Mouse (Mus musculus): Measurements from ENCODE around the gene Cask. TPM values are rescaled to one million over a fixed set of nuclear protein-coding genes. Genes with fewer than 3 reads are reported as not detected.

Cask gene
- polyA plus RNA-seq, 1 experiment from 2014 or later = 15.0 TPM

DNA sequence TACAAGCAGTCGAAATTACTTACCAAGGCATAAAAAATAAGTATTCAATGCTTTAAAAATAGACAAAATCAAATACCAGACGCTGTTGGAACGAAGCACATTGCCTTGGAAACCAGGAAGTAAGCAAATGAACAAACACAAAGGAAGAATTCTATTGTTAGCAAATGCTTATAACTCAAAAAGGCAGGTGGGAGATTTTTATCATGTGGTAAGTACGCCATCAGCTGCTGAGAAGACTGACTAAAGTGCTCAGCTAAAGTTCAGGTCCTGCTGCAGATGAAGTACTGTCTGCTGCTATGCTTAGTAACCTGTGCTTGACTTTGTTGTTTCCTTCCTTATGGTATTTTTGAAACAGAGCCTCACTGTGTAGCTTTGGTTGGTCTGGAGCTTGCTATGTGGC is 232.7 kb downstream of the Cask start:
- H3K36me3 ChIP-seq = no peaks in the 10 kb centered on the region; the same call in 1 of the 2 replicates
- ATAC-seq (ENCODE audit: insufficient number of reproducible peaks, insufficient read depth, low FRiP score, low TSS enrichment) = no peak
- no peaks in the 10 kb centered on the region for H3K4me1 ChIP-seq
- WGBS = 80% methylated on average over 4 of the region's 4 CpGs
- no peak overlapping the region for H3K9ac ChIP-seq
- no peak overlapping the region for H3K4me3 ChIP-seq
- no peaks in the 10 kb centered on the region for H3K9me3 ChIP-seq
- no peak overlapping the region for H3K27ac ChIP-seq
- H3K27me3 ChIP-seq = no peaks in the 10 kb centered on the region
- H3K4me2 ChIP-seq (replicated peaks) = no peak overlapping the region

DNA sequence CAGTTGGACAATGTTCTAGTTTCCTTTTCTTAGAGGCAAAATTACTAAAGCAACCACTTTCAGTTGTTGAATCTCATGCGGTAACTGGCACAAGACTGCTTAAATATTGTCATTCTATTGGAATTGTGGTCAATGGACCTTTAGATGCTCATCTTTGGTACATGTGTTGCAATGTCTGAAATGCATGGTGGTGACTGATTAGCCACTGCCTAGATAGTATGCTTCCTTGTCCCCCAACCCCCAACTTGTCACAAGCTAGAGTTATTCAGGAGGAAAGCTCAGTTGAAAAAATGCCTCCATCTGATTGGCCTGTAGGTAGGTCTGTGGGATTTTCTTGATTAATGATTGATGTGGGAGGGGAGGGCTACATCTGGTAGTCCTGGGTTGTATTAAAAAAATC is 233.9 kb downstream of the Cask start:
- Histone ChIP-seq H3K9ac (no peak overlapping the region), H3K4me2 (replicated peaks) (no peak overlapping the region), H3K27ac (no peak overlapping the region), H3K27me3 (no peaks in the 10 kb centered on the region), H3K9me3 (no peaks in the 10 kb centered on the region), H3K36me3 (no peaks in the 10 kb centered on the region; the same call in 1 of the 2 replicates), H3K4me3 (no peak overlapping the region), H3K4me1 (no peaks in the 10 kb centered on the region)
- WGBS = 96% methylated on average over 1 of the region's 1 CpGs
- ATAC-seq (ENCODE audit: insufficient number of reproducible peaks, insufficient read depth, low FRiP score, low TSS enrichment) = no peak

DNA sequence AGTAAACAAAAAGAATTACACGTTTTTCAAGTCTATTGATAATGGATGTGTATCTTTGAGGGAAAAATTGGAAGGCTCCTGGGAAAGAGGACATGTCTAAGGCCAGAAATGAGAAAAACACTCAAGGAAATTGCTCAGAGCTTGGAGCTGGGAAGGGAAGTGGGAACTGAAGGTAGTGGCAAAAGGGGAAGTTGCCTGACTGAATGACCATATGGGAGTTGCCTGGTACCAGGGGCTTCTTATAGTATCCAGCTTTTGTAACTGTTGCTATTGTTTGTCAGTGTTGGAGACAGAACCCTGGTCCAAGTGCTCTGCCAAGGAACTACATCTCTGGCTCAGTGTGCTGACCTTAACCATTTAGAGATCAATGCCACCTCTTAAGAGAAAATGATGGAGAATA is 234.4 kb downstream of the Cask start:
- no peaks in the 10 kb centered on the region for H3K27me3 ChIP-seq
- ATAC-seq (ENCODE audit: insufficient number of reproducible peaks, insufficient read depth, low FRiP score, low TSS enrichment) = no peak
- WGBS = 53% methylated on average over 1 of the region's 1 CpGs

DNA sequence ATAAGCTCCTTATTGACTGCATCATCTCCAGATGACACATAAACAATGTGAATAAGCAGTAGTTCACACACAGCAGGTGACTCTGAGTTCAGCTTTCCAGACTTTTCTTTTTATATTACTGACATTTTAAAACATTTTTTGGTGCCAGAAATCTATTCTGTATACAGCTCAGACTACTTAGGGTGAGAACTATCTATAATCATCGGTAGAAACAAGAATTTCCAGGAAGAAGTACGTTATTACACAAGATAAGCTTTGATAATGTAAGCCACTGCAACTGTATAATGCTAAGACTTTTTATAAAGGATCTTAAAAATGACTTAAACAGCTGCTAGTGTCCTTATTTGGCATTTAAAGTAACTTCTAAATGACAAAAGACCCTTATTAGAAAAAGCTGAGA is 239.1 kb downstream of the Cask start:
- H3K27me3 ChIP-seq = no peaks in the 10 kb centered on the region
- no peak overlapping the region for H3K4me3 ChIP-seq
- H3K9ac ChIP-seq = no peak overlapping the region
- H3K27ac ChIP-seq = no peak overlapping the region
- no peak overlapping the region for H3K4me2 ChIP-seq (replicated peaks)
- no peaks in the 10 kb centered on the region for H3K36me3 ChIP-seq
- H3K4me1 ChIP-seq = no peaks in the 10 kb centered on the region
- no peaks in the 10 kb centered on the region for H3K9me3 ChIP-seq
- 77% methylated on average over 2 of the region's 2 CpGs for WGBS
- no peak for ATAC-seq (ENCODE audit: insufficient number of reproducible peaks, insufficient read depth, low FRiP score, low TSS enrichment)

More for the DNA sequence above, 234.4 kb downstream of the Cask start:
- Histone ChIP-seq H3K36me3 (no peaks in the 10 kb centered on the region; the same call in 1 of the 2 replicates), H3K27ac (no peak overlapping the region), H3K9ac (no peak overlapping the region), H3K9me3 (no peaks in the 10 kb centered on the region), H3K4me2 (replicated peaks) (no peak overlapping the region), H3K4me3 (no peak overlapping the region), H3K4me1 (no peaks in the 10 kb centered on the region)

DNA sequence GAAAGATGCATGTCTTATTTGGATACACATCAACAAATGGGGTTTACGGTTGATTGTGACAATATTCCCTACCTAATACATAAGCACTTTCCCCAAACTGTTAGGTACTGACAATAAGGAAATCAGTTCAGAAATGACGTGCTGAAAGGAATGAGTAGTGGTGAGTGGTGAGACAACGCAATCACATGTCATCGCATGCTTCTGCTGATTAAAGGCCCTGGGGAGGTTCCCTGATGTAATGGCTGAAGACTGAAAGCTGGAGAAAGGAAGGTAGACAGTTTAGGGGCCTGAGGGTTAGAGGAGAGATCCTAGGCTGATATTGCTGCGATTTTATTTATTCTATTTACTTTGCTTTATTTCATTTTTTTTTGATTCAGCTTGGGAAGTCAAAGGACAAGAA is 240.1 kb downstream of the Cask start:
- WGBS = 91% methylated on average over 5 of the region's 5 CpGs
- H3K4me3 ChIP-seq = no peak overlapping the region
- H3K27ac ChIP-seq = no peak overlapping the region
- H3K9ac ChIP-seq = no peak overlapping the region
- H3K4me2 ChIP-seq (replicated peaks) = no peak overlapping the region
- no peaks in the 10 kb centered on the region for H3K36me3 ChIP-seq
- H3K27me3 ChIP-seq = no peaks in the 10 kb centered on the region
- ATAC-seq (ENCODE audit: insufficient number of reproducible peaks, insufficient read depth, low FRiP score, low TSS enrichment) = no peak
- no peaks in the 10 kb centered on the region for H3K9me3 ChIP-seq
- no peaks in the 10 kb centered on the region for H3K4me1 ChIP-seq

DNA sequence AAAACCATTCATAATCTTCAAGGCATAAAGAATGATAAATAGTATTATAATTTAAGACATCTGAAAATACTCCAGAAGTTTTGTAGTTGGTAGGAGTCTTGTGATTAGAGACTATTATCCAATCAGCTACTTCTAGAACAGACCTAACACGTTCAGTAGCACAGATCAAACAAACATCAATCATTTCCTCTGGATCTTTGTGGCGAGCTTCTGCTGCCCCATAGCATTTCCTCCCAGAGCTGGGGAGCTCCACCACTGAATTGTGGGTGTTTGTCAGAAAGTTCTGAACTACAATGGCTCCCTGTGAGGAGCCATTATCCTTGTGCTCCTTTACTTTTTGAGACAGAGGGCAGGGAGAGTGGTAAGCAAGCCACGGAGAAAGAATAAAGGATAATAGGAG is 243.4 kb downstream of the Cask start:
- no peak for ATAC-seq (ENCODE audit: insufficient number of reproducible peaks, insufficient read depth, low FRiP score, low TSS enrichment)
- Histone ChIP-seq H3K4me3 (no peak overlapping the region), H3K9ac (no peak overlapping the region), H3K27ac (no peak overlapping the region), H3K36me3 (no peaks in the 10 kb centered on the region), H3K4me1 (no peaks in the 10 kb centered on the region), H3K4me2 (replicated peaks) (no peak overlapping the region), H3K9me3 (no peaks in the 10 kb centered on the region), H3K27me3 (no peaks in the 10 kb centered on the region)
- 52% methylated on average over 3 of the region's 3 CpGs for whole genome bisulfite sequencing

DNA sequence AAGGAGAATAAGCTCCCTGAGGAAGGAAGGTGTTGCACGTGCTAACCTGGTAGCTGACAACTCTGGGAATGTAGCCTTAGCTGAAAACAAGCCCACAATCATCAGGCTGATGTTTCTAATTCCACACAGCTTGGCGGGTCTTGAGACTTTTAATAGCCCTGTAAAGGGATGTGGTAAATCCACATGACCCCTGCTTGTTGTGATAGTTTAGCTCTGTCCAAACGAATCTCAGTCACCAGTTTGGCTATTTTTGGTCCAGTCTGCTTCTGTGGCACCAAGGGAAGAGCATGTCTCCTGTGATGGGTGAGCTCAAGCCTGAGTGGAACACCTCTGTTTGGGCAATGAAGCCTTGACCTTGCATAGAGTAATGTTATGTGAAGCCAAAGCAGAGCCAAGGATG is 244.4 kb downstream of the Cask start:
- no peak overlapping the region for H3K9ac ChIP-seq
- H3K4me2 ChIP-seq (replicated peaks) = no peak overlapping the region
- WGBS = 60% methylated on average over 3 of the region's 3 CpGs
- no peak for ATAC-seq (ENCODE audit: insufficient number of reproducible peaks, insufficient read depth, low FRiP score, low TSS enrichment)
- no peaks in the 10 kb centered on the region for H3K9me3 ChIP-seq
- H3K27ac ChIP-seq = no peak overlapping the region
- no peaks in the 10 kb centered on the region for H3K27me3 ChIP-seq
- H3K36me3 ChIP-seq = no peaks in the 10 kb centered on the region
- no peak overlapping the region for H3K4me3 ChIP-seq
- H3K4me1 ChIP-seq = no peaks in the 10 kb centered on the region

DNA sequence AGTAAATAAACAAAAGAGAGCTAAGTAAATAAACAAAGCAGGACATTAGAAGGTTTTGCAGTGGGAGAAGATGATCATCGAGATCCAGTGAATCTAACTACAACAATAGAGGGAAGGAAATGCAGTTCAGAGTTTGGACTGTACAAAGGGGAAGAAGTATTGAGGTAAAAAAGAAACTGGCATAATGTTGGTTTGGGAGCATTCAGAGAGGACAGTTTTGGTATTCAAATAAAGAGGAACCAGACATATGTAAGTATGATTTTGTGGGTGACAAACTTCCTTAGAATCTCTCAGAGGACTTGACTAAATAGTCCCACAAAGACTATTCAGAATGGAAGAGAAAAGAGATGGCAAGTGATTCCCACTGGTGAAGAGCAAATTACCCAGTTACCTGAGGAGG is 251.2 kb downstream of the Cask start:
- H3K4me1 ChIP-seq = no peaks in the 10 kb centered on the region
- no peaks in the 10 kb centered on the region for H3K27me3 ChIP-seq
- no peak overlapping the region for H3K4me2 ChIP-seq (replicated peaks)
- H3K27ac ChIP-seq = no peak overlapping the region
- H3K9me3 ChIP-seq = no peaks in the 10 kb centered on the region
- no peak for ATAC-seq (ENCODE audit: insufficient number of reproducible peaks, insufficient read depth, low FRiP score, low TSS enrichment)
- H3K4me3 ChIP-seq = no peak overlapping the region
- 81% methylated on average over 1 of the region's 1 CpGs for WGBS
- H3K36me3 ChIP-seq = no peaks in the 10 kb centered on the region
- no peak overlapping the region for H3K9ac ChIP-seq

DNA sequence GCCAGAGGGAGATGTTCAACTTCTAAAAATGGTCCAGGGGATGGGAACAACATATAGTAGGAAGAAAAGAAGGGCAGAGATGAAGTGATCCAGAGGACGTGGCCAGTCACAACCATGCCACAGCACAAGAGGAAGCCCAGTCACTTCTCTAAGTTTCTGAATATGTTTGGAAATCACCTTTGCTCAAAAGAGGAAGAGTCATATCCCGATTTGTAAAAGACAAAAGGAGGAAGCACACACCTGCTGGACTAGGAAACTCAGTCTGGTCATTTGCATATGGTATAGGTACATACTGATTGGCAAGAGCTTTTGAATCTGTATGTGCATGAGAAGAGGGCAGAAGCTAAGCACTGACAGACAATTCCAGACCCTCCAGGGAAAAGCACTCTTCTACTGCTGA is 251.8 kb downstream of the Cask start:
- no peak for ATAC-seq (ENCODE audit: insufficient number of reproducible peaks, insufficient read depth, low FRiP score, low TSS enrichment)
- H3K9me3 ChIP-seq = no peaks in the 10 kb centered on the region
- H3K9ac ChIP-seq = no peak overlapping the region
- H3K4me1 ChIP-seq = no peaks in the 10 kb centered on the region
- no peak overlapping the region for H3K4me3 ChIP-seq
- H3K36me3 ChIP-seq = no peaks in the 10 kb centered on the region
- H3K27me3 ChIP-seq = no peaks in the 10 kb centered on the region
- 80% methylated on average over 2 of the region's 2 CpGs for WGBS
- H3K4me2 ChIP-seq (replicated peaks) = no peak overlapping the region
- no peak overlapping the region for H3K27ac ChIP-seq

DNA sequence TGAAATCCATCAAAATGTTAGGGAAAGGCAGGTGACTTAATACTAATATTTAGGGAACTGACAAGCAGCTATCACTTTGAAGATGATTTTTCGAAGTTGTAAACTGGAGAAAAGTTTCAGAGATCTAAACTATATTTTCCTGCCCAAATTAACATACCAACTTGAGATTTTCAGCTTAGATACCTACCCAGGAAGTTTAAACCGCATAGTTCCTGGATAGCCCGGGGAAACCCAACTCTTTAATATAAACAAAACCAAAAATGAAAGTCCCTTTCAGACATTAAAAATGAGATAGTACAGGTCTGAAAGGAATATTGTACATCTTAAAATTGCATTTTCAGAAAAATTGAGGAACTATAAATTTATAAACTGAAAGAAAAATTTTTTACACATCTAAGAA is 273.5 kb downstream of the Cask start:
- Histone ChIP-seq H3K36me3 (no peaks in the 10 kb centered on the region), H3K9ac (no peak overlapping the region), H3K4me3 (no peak overlapping the region), H3K4me1 (no peaks in the 10 kb centered on the region), H3K4me2 (replicated peaks) (no peak overlapping the region), H3K27ac (no peak overlapping the region), H3K9me3 (no peaks in the 10 kb centered on the region), H3K27me3 (no peaks in the 10 kb centered on the region)
- 83% methylated on average over 3 of the region's 3 CpGs for WGBS
- no peak for ATAC-seq (ENCODE audit: insufficient number of reproducible peaks, insufficient read depth, low FRiP score, low TSS enrichment)

DNA sequence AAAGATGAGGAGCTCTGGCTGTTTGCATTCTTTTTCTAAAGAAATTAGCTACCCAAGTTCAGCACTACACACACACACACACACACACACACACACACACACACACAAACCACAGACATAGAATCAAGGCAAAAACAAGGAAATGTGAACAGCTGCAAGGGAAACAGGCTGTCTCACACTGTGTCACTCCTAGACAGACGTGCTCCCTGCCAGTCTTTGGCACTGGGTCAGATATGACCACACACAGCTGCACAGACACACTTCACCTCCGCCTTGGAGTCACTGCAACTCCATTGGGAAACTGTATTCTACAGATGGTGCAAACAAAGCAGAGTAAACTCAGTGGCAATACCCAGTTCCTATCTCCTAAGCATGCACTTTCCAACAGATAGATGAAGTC is 274.6 kb downstream of the Cask start:
- no peaks in the 10 kb centered on the region for H3K4me1 ChIP-seq
- no peak overlapping the region for H3K27ac ChIP-seq
- H3K4me2 ChIP-seq (replicated peaks) = no peak overlapping the region
- no peak overlapping the region for H3K9ac ChIP-seq
- WGBS = 72% methylated on average over 2 of the region's 2 CpGs
- H3K4me3 ChIP-seq = no peak overlapping the region
- H3K36me3 ChIP-seq = no peaks in the 10 kb centered on the region
- ATAC-seq (ENCODE audit: insufficient number of reproducible peaks, insufficient read depth, low FRiP score, low TSS enrichment) = no peak
- no peaks in the 10 kb centered on the region for H3K27me3 ChIP-seq
- no peaks in the 10 kb centered on the region for H3K9me3 ChIP-seq

DNA sequence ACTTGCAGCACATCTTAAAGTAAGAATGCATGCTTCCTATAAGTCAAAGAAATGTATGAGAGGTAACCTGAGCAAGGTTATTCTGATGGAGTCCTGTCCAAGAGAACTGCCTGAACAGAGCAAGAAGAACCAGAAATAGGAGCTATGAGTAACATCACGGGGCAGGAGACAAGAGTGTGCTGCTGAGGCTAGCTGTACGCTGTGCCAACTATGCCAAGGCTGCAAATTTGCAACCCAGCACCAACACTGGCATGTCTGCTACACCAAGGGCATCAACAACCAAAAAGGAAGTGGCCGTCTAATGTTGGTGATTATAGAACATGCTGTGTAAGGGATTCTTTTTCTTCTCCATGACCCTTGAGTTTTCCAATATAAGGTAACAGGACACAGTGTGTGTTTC is 276.3 kb downstream of the Cask start:
- Histone ChIP-seq H3K4me1 (no peaks in the 10 kb centered on the region), H3K27ac (no peak overlapping the region), H3K9ac (no peak overlapping the region), H3K27me3 (no peaks in the 10 kb centered on the region), H3K36me3 (no peaks in the 10 kb centered on the region), H3K9me3 (no peaks in the 10 kb centered on the region), H3K4me2 (replicated peaks) (no peak overlapping the region), H3K4me3 (no peak overlapping the region)
- 82% methylated on average over 3 of the region's 3 CpGs for WGBS
- no peak for ATAC-seq (ENCODE audit: insufficient number of reproducible peaks, insufficient read depth, low FRiP score, low TSS enrichment)

DNA sequence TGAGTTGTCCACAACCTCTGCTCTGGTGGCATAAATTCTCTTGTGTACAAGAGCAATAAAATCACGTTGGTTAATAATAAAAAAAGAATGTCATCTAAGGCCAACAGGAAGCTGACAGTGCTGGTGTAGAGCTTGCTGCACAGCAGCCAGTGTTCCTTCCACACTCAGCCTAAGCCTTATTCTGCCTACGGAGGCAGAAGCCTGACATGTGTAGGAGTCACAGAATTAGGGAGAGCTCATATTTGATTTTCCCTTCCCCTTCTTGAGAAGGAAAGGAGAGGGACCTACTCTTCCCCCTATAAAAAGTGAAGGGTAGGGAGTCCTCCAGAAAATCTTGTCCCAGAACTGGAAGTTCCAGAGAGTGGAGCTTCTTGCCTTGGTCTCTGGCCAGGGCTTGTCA is 276.9 kb downstream of the Cask start:
- H3K4me2 ChIP-seq (replicated peaks) = no peak overlapping the region
- 68% methylated on average over 2 of the region's 2 CpGs for WGBS
- no peaks in the 10 kb centered on the region for H3K4me1 ChIP-seq
- H3K9ac ChIP-seq = no peak overlapping the region
- no peak overlapping the region for H3K4me3 ChIP-seq
- H3K27ac ChIP-seq = no peak overlapping the region
- no peaks in the 10 kb centered on the region for H3K36me3 ChIP-seq
- no peaks in the 10 kb centered on the region for H3K9me3 ChIP-seq
- H3K27me3 ChIP-seq = no peaks in the 10 kb centered on the region
- no peak for ATAC-seq (ENCODE audit: insufficient number of reproducible peaks, insufficient read depth, low FRiP score, low TSS enrichment)
